Mouse (Mus musculus): ENCODE measurements around the gene Cdk2ap2.

DNA sequence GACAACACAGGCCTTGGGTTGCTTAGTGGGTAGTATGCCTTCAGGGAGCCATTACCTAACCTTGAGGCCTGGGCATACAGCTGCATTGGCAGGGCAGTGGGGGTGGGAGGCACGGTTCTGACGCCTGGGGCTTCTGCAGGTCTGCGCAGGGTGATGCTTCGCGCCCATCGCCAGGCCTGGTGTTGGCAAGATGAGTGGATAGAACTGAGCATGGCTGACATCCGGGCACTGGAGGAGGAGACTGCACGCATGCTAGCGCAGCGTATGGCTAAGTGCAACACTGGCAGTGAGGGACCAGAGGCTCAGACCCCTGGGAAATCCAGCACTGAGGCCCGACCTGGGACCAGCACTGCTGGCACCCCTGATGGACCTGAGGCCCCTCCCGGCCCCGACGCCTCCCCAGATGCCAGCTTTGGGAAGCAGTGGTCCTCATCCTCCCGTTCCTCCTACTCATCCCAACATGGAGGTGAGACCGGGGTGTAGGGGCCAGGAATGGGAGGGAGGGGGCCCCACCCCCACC lies 7.8 kb downstream of the Cdk2ap2 start:
- TF ChIP-seq POLR2A (IDR thresholded peaks at IDR 0.05; ENCODE audit: extremely low read depth, insufficient read depth, low read length): no peak
- no peak for TF ChIP-seq CTCF (IDR thresholded peaks at IDR 0.05; ENCODE audit: extremely low read depth, insufficient read depth, low read length)
